Mouse (Mus musculus): ENCODE measurements around the gene Ptprm. TPM values are rescaled to one million over a fixed set of nuclear protein-coding genes. Genes with fewer than 3 reads are reported as not detected.

Ptprm gene
- polyA plus RNA-seq, 2 experiments: 15.8 to 21.8 TPM

GRCm38 (mm10) chr17:67016501-67016900 is 337.8 kb downstream of the Ptprm start:
- Histone ChIP-seq H3K36me3 (ENCODE audit: control insufficient read depth, insufficient read depth, low read length) (no peaks in the 10 kb centered on the region), H3K4me1 (ENCODE audit: control insufficient read depth, insufficient read depth, low read length) (peaks cover 9% of the 10 kb centered on the region; the same call in 1 of the 2 replicates), H3K9ac (ENCODE audit: low read depth, low read length, severe bottlenecking) (no peak overlapping the region), H3K27ac (replicated peaks; ENCODE audit: low read depth, low read length) (no peak overlapping the region), H3K9me3 (ENCODE audit: control insufficient read depth, low read length) (no peaks in the 10 kb centered on the region), H3K27me3 (ENCODE audit: control insufficient read depth, insufficient read depth, low read length) (no peaks in the 10 kb centered on the region), H3K4me3 (replicated peaks; ENCODE audit: low read length) (no peak overlapping the region), H3K4me2 (replicated peaks; ENCODE audit: low read depth, low read length, severe bottlenecking) (no peak overlapping the region)
- WGBS: 66% methylated on average over 6 of the region's 6 CpGs
- ATAC-seq (ENCODE audit: low FRiP score, low read depth): no peak
- no peak for TF ChIP-seq POLR2A (IDR thresholded peaks at IDR 0.05; ENCODE audit: borderline replicate concordance, extremely low read depth, insufficient read depth, insufficient read length)
- DNase-seq (ENCODE audit: low spot score): no peak

- Histone ChIP-seq H3K4me3 (replicated peaks; ENCODE audit: low read length) (no peak overlapping the region), H3K36me3 (ENCODE audit: control insufficient read depth, insufficient read depth, low read length) (no peaks in the 10 kb centered on the region), H3K4me2 (replicated peaks; ENCODE audit: low read depth, low read length, severe bottlenecking) (no peak overlapping the region), H3K4me1 (ENCODE audit: control insufficient read depth, insufficient read depth, low read length) (no peaks in the 10 kb centered on the region), H3K9ac (ENCODE audit: low read depth, low read length, severe bottlenecking) (no peak overlapping the region), H3K27ac (replicated peaks; ENCODE audit: low read depth, low read length) (no peak overlapping the region), H3K9me3 (ENCODE audit: control insufficient read depth, low read length) (no peaks in the 10 kb centered on the region), H3K27me3 (ENCODE audit: control insufficient read depth, insufficient read depth, low read length) (no peaks in the 10 kb centered on the region)
- no peak for DNase-seq (ENCODE audit: low spot score)
- ATAC-seq (ENCODE audit: low FRiP score, low read depth): no peak
- 77% methylated on average over 6 of the region's 6 CpGs for WGBS
- TF ChIP-seq POLR2A (IDR thresholded peaks at IDR 0.05; ENCODE audit: borderline replicate concordance, extremely low read depth, insufficient read depth, insufficient read length): no peak
These were observed 341.0 kb downstream of the Ptprm start for GRCm38 (mm10) chr17:67013217-67013616.

- Histone ChIP-seq H3K4me1 (ENCODE audit: control insufficient read depth, insufficient read depth, low read length) (no peaks in the 10 kb centered on the region), H3K4me2 (replicated peaks; ENCODE audit: low read depth, low read length, severe bottlenecking) (no peak overlapping the region), H3K36me3 (ENCODE audit: control insufficient read depth, insufficient read depth, low read length) (no peaks in the 10 kb centered on the region), H3K9ac (ENCODE audit: low read depth, low read length, severe bottlenecking) (no peak overlapping the region), H3K4me3 (replicated peaks; ENCODE audit: low read length) (no peak overlapping the region), H3K9me3 (ENCODE audit: control insufficient read depth, low read length) (no peaks in the 10 kb centered on the region), H3K27me3 (ENCODE audit: control insufficient read depth, insufficient read depth, low read length) (no peaks in the 10 kb centered on the region), H3K27ac (replicated peaks; ENCODE audit: low read depth, low read length) (no peak overlapping the region)
- DNase-seq (ENCODE audit: low spot score) (no peak), ATAC-seq (ENCODE audit: low FRiP score, low read depth) (no peak)
- no peak for TF ChIP-seq POLR2A (IDR thresholded peaks at IDR 0.05; ENCODE audit: borderline replicate concordance, extremely low read depth, insufficient read depth, insufficient read length)
- 90% methylated on average over 6 of the region's 6 CpGs for WGBS
These were observed 342.2 kb downstream of the Ptprm start for GRCm38 (mm10) chr17:67011836-67012583.

- H3K4me2 ChIP-seq (replicated peaks; ENCODE audit: low read depth, low read length, severe bottlenecking): no peak overlapping the region
- no peak for TF ChIP-seq POLR2A (IDR thresholded peaks at IDR 0.05; ENCODE audit: borderline replicate concordance, extremely low read depth, insufficient read depth, insufficient read length)
- no peak overlapping the region for H3K9ac ChIP-seq (ENCODE audit: low read depth, low read length, severe bottlenecking)
- H3K4me1 ChIP-seq (ENCODE audit: control insufficient read depth, insufficient read depth, low read length): no peaks in the 10 kb centered on the region
- no peak overlapping the region for H3K27ac ChIP-seq (replicated peaks; ENCODE audit: low read depth, low read length)
- no peaks in the 10 kb centered on the region for H3K9me3 ChIP-seq (ENCODE audit: control insufficient read depth, low read length)
- no peaks in the 10 kb centered on the region for H3K27me3 ChIP-seq (ENCODE audit: control insufficient read depth, insufficient read depth, low read length)
- H3K36me3 ChIP-seq (ENCODE audit: control insufficient read depth, insufficient read depth, low read length): no peaks in the 10 kb centered on the region
- DNase-seq (ENCODE audit: low spot score) (no peak), ATAC-seq (ENCODE audit: low FRiP score, low read depth) (no peak)
- 66% methylated on average over 4 of the region's 4 CpGs for WGBS
- H3K4me3 ChIP-seq (replicated peaks; ENCODE audit: low read length): no peak overlapping the region
These were observed 344.1 kb downstream of the Ptprm start for GRCm38 (mm10) chr17:67010136-67010535.

- ATAC-seq (ENCODE audit: low FRiP score, low read depth) (no peak), DNase-seq (ENCODE audit: low spot score) (no peak)
- Histone ChIP-seq H3K9me3 (ENCODE audit: control insufficient read depth, low read length) (no peaks in the 10 kb centered on the region), H3K36me3 (ENCODE audit: control insufficient read depth, insufficient read depth, low read length) (no peaks in the 10 kb centered on the region), H3K27ac (replicated peaks; ENCODE audit: low read depth, low read length) (no peak overlapping the region), H3K4me3 (replicated peaks; ENCODE audit: low read length) (no peak overlapping the region), H3K4me2 (replicated peaks; ENCODE audit: low read depth, low read length, severe bottlenecking) (no peak overlapping the region), H3K27me3 (ENCODE audit: control insufficient read depth, insufficient read depth, low read length) (no peaks in the 10 kb centered on the region), H3K4me1 (ENCODE audit: control insufficient read depth, insufficient read depth, low read length) (no peaks in the 10 kb centered on the region), H3K9ac (ENCODE audit: low read depth, low read length, severe bottlenecking) (no peak overlapping the region)
- WGBS: 90% methylated on average over 9 of the region's 9 CpGs
- TF ChIP-seq POLR2A (IDR thresholded peaks at IDR 0.05; ENCODE audit: borderline replicate concordance, extremely low read depth, insufficient read depth, insufficient read length): no peak
These were observed 346.1 kb downstream of the Ptprm start for GRCm38 (mm10) chr17:67008137-67008536.

Data from limb, embryonic 14.5 days (tissue).